Mouse (Mus musculus): ENCODE data around the gene Ino80b.
A peak's percentile ranks its signal among the peaks of the same experiment; 100 is the strongest.

Gene Ino80b

DNA sequence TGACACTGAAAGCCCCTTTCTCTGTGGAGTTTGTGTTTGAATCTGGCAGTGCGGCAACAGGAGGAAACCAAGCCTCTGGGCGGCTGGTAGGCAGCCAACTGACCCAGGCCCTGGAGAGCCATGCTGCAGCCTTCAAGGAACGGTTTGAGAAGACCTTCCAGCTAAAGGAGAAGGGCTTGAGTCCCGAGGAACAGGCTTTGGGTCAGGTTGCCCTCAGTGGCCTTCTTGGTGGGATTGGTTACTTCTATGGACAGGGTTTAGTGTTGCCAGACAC lies 8.1 kb downstream of the Ino80b start:
- DNase-seq (ENCODE audit: low spot score): no peak

DNA sequence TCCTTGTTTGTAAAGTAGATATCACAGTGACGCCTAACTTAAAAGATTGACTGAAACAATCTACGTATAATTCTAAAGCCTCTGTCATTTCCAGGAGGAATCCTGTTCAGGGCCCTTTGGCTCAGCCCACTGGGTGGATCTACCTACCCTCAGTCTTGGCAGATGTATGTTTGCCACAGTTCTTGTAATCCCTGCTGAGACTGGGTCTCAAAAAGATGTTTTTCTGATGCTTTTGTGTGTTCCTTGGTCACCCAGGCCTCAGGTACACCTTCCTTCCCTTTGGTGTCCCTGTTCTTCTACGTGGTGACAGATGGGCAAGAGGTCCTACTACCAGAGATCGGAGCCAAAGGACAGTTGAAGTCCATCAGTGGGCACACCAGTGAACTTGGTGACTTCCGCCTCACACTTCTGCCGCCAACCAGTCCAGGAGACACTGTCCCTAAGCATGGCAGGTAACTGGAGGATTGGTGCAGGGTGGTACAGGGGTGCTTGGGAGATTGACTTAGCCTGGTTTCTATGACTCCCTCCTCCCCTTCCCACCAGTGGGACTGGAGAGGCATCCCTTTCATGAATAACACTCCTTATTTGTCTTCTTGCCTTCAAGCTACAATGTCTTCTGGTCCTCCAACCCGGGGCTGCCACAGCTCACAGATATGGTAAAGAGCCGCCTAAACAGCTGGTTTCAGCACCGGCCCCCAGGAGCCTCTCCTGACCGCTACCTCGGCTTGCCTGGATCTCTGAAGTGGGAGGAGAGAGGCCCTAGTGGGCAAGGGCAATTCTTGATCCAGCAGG lies 8.7 kb downstream of the Ino80b start:
- DNase-seq (ENCODE audit: low spot score): no peak

DNA sequence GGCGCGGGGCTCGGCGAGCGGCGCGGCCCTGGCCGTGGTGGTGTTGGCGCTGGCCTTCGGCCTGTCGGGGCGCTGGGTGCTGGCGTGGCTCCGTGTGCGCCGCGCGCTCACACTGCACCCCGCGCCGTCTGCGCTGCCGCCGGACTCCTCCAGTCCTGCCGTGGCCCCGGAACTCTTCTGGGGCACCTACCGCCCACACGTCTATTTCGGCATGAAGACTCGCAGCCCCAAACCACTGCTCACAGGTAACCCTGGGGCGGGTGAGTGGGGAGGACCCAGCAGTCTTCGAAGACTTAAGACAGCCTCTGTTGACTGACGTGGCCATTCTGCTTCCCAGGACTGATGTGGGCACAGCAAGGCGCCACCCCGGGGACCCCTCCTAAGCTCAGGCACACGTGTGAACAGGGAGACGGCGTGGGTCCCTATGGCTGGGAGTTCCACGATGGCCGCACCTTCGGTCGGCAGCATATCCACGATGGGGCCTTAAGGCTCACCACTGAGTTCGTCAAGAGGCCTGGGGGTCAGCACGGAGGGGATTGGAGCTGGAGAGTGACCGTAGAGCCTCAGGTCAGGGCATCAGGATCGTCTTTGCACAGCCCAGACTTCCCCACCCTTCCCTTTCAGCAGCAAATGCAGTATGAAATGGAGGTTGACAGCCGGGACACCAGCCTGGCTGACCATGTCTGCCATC lies 9.4 kb downstream of the Ino80b start:
- DNase-seq (ENCODE audit: low spot score): no peak

DNA sequence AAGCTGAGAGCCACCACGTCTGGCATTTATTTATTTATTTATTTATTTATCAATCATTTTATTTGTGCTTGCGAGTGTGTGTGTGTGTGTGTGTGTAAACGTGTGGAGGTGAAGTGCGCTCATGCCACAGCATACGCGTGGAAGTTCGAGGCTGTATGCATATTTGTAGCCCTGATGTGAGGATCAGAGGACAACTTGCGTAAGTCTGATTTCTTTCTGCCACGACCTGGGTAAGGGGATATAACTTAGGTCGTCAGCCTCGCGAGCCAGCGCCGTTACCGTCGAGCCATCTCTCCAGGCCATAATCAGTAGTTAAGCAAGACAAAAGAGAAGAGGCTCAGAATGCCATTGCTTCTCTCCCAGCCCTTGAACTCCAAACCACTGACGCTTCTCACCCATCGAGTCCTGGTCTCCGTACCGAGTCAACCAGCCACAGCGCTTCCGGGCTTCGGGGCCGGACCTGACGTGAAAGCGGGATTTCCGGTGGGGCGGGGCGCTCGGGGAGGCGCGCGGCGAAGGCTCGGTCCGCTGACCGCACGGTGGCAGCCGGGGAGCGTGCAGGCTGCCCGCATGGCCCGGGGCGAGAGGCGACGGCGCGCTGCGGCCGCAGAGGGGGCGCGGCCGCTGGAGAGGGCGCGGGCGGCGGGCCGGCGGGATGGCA lies 10.1 kb downstream of the Ino80b start, which contains the start of gene Mogs:
Mogs (plus strand) TSS at position 486 of the 661 bp plus-strand sequence.
- peak; percentile 81 for DNase-seq (ENCODE audit: low spot score)

DNA sequence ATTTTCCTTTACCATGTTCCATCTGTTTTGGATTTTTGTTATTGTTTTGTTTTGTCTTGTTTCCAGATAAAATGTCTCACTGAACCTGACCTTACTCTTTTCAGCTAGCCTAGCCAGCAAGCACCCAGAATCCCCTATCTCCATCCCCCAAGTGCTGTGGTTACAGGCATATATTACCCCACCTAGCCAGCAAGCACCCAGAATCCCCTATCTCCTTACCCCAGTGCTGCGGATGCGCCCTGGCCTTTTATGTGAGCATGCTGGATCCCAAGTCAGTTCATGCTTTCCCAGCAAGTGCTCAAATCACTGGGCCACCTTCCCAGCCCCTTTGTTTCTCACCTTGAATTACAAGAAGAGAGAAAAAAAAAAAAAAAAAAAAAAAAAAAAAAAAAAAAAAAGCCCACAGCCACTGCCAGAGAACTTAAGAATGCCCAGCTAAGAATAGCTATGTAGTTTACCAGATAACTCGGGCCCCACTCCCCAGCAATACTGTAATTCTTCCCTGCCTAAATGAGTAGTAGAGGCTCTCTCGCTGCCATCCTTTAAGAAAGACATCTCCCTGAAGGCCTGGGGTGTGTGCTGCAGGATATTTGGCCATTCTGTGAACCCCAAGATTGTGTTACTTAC lies 13.6 kb downstream of the Ino80b start:
- DNase-seq (ENCODE audit: low spot score): no peak

DNA sequence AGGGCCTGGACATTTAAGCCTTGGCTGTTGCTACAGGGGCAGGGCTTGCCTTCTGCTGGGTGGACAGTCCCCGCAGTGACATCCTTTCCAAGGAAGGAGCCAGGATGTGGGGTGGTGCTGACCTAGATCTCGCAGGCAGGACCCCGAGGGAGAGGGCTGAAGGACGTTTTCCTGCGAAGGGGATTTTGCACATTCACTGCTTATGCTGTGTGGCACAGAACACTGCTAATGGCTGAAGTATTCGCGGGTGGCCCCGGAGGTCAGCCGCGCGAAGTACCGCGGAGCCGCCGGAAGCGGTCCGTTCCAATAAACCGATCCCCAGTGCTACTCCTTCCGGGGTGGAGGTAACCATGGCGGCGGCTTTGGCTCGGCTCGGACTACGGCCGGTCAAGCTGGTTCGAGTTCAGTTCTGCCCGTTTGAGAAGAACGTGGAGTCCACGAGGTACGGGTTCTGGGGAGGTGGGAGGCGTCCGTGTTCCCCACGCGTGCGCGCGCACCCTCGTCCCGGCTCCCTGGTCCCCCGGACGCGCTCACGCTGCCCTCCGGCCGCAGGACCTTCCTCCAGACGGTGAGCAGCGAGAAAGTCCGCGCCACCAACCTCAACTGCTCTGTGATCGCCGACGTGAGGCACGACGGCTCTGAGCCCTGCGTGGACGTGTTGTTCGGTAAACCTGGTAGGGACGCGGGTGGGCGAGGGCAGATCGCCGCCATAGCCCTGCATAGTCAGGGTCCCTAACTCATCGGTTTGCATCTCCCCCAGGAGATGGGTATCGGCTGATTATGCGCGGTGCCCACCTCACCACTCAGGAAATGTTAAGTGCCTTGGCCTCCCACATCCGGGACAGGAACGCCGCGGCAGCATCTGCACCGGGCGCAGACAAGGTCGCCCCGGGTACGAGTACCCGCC lies 16.2 kb downstream of the Ino80b start, which contains the start of gene Mrpl53:
Mrpl53 (plus strand) TSS at position 279 of the 907 bp plus-strand sequence.
- peak; percentile 69 for DNase-seq (ENCODE audit: low spot score)

DNA sequence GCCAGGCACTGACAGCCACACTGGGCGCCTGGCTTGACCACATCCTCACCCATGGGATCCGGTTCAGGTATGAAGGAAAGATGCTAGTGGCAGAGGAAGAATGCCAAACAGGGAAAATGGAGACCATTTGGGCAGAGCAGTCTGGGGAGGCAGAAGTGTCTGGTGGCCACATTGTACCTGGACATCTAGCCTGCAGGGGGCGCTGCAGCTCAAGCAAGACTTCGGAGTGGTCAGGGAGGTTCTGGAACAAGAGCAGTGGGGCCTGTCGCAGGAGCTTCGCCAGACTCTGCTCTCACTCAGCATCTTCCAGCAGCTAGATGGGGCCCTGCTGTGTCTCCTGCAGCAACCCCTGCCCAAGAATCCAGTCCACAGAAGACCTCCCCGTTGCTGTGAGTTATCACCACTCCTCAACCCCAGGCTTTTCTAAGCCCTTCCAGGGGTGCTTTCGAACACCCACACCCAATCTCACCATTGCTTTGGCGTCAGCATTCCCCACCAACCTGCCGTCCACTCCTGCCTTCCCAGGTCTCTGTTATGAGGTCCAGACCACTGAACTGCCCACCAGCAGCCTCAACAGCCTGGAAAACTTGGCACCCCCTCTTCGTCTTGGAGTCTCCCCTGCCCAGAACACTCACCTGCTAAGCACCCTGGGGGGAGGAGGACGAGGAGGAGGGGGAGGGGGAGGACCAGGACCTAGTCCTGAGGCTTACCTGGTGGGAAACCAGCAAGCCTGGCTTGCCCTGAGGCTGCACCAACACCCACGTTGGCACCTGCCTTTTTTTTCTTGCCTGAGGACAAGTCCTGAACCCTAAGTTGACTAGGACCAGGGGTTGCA lies 17.4 kb downstream of the Ino80b start:
- no peak for DNase-seq (ENCODE audit: low spot score)

DNA sequence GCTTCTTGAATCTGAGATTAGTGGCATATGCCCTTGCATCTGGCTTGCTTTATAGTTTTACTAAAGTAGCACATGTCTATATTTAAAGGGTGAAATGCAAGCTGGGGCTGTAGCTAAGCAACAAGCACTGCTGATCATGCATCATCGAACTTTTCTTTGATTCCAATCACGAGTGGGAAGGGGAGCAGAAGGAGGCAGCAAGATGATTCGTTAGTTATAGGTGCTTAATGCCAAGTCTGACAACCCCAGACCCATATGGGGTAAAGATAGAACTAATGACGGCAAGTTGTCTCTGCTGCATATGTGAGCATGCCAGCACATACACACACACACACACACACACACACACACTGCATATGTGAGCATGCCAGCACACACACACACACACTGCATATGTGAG lies 21.1 kb downstream of the Ino80b start:
- no peak for DNase-seq (ENCODE audit: low spot score)

DNA sequence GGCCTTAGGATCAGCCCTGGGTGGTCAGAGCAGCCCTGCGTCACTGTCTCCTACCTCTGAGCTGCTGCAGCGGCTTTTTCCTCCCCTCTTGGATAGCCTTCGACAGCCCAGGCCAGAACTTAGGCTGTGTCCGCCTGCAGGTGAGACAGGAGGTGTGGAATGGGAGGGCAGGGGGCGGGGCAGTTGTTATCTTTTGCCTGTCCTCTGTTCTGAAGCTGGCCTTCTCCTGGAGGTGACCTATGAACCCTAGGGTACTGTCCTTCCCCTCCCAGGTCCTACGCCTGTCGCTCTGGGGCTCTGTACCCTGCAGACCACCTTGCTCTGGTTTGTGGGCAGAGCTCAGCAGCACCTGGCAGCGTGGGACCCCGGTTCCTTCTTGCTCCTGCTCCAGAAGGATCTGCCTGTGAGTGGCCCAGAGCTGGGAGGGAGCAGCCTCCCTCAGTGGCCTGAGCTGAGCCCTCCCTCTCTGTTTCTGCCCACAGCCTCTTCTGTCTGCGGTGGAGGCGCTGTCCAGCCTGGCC lies 22.0 kb downstream of the Ino80b start:
- no peak for DNase-seq (ENCODE audit: low spot score)

DNA sequence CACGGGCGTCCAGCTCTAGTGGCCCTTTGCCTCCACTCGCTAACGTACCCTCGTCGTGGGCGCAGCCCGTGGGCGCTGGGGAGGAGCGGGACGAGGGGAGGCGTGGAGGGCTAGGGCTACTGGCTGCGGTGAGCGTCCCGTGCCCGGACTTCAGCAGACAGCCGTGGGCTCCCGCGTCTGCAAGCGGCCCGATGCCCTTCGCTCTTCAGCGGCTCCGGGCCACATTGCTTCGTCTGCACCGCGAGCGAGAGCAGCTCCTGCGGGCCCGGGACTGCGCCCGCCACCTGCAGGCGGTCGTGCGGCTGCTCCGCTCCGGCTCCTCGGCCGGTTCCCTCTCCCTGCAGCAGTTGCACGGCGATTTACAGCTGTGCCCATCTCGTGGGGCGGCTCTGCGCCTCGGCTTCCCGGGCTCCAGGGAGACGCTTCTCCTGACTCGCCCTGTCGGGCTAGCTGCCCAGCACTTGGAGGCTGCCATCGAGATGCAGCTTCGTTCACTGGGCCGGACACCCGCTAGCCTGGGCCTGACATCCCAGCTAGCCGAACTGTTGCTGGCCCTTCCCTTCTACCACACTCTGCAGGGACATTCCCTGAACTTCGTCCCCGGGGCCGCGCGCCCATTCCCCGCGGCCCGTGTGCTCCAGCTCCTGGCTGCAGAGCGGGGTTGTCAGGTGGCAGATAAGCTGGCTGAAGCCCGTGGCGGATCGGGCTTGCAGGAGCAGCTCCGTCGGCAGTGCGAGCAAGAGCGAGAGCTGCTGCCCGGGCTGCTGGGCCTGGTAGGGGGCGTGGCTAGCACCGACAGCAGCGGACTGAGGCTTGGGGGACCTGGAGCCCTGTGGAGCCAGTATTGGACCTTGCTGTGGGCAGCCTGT lies 23.3 kb downstream of the Ino80b start:
- no peak for DNase-seq (ENCODE audit: low spot score)

DNA sequence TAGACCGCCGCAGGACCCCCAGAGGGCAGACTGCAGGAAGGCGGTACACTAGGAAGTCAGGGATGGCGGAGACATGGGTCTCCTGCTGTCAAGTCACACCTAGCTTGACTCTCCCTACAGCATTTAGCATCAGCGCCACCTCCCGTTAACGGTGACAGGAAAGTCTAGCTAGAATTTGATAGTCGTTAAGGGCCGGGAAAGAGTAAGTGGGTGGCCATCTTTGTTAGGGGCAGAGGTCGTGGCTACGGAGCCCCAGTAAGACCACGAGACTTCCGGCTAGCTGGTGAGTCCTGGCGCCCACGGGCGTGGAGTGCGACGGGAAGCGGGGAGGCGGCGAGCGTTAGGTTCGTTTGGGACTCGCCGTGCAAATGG lies 23.9 kb downstream of the Ino80b start, which contains the start of the genes Ccdc142 and Gm42688:
Ccdc142 (plus strand) TSS at position 286 of the 372 bp plus-strand sequence.
Gm42688 (plus strand) TSS at position 302 of the 372 bp plus-strand sequence.
- DNase-seq (ENCODE audit: low spot score): peak; percentile 89

DNA sequence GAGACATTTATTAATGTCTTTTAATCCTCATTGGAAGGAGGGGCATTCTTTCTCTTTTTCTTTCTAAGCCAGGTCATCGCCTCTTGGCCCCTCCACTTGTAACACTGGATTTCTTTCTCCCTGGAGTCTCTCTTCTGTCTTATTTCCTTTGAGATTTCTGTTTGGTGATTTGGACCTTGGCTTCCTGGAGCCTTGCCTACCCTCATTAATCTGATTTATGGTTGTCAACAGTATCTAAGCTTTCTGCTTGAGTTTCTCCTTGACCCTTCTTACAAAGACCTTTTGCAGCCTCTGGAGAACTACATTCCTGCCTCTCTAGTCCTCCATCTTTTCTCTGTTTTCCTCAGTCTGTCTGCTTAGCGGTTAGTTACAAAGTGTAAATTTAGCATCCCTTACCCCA lies 26.8 kb downstream of the Ino80b start:
- no peak for DNase-seq (ENCODE audit: low spot score)

DNA sequence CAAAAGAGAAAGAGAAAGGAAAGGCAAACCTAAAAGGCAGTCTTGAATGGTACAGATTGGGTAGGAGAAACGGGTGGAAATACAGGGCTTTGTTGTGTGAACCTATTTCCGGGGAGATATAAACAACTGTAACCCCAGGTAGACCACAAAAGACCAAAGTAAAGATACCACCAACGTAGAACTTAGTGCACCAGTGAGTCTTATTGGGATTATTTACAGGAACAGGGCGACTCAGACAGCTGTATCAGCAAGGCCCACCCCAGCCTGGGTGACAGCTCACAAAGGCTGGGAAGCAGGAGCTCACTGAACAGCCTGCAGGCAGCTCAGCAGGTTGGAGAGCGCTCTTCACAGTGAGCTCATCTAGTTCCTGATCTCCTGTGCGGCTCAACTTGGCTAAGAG lies 29.3 kb downstream of the Ino80b start:
- DNase-seq (ENCODE audit: low spot score): no peak

DNA sequence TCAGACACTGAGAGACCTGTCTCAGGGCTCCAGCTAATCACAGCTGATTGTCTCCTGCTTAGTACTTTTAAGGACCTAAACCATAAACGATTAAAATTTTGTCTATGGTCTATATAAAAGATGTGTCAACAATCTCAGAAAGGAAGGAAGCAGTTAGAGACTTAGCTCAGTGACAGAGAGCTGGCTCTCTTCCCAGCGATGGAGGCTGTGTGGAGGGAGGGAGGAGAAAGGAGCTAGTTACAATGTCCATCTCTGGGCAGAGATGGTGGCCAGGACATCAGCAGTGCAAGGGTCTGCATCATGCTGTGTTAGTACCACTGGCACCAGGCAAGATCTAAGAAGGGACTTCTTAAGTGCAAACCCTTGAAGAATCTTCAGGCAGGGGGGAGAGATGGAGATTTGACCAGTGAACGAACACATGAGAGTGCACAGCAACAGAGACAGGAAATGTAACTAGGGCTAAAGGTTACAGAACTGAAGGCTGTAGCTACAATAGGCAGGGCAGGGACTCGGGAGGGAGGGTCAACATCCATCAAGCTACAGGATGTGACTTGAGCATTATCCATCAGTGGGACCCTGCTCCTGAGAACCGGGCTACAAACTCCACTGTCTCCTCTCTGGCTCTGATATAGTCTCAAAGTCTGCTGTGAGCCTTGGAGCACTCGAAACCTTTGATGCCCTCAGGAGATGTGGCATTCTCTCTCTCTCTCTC lies 32.7 kb downstream of the Ino80b start:
- no peak for DNase-seq (ENCODE audit: low spot score)

DNA sequence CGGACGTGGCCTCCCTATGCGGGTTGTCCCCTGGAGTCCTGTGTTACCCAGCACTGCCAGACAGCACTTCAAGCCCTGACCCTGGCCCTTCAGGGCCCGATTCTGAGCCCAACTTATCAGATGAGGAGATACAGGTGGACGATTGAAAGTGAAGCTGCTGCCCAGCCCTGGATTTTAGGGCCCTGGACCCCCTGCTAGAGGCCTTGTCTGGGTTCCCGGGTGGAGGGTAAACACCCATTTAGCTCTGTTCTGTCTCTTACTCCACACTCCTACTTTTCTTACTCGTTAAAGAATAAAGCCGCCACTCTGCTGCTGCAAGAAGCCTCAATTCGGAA lies 37.3 kb downstream of the Ino80b start:
- no peak for DNase-seq (ENCODE audit: low spot score)

DNA sequence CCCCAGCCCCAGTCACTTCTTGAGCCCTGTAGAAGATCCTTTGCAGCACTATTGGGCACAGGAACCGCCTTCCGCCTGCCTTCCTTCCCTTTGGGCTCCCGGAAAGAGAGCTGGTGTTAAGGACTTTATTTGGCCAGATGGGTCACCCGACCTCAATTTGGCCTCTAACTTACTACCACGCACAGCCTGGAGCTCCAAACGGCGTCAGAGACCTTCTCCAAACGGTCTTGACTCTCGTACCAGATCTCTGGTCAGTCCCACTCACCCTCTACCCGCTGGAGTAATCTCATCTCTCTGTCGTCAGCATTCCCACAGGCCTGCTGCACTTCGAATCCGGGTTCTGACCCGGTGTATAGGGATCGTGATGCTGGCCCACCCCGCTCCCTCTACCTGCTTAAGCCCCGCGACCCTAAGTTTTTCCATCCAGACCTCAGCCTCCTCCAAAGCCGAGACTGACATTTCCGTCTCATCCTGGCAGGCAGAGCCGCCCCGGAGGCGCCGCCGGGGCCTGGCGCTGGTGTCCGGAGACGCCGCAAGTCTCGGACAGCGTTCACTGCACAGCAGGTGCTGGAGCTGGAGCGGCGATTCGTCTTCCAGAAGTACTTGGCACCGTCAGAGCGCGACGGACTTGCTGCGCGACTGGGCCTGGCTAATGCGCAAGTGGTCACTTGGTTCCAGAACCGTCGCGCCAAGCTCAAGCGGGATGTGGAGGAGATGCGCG lies 37.9 kb downstream of the Ino80b start:
- DNase-seq (ENCODE audit: low spot score): no peak

DNA sequence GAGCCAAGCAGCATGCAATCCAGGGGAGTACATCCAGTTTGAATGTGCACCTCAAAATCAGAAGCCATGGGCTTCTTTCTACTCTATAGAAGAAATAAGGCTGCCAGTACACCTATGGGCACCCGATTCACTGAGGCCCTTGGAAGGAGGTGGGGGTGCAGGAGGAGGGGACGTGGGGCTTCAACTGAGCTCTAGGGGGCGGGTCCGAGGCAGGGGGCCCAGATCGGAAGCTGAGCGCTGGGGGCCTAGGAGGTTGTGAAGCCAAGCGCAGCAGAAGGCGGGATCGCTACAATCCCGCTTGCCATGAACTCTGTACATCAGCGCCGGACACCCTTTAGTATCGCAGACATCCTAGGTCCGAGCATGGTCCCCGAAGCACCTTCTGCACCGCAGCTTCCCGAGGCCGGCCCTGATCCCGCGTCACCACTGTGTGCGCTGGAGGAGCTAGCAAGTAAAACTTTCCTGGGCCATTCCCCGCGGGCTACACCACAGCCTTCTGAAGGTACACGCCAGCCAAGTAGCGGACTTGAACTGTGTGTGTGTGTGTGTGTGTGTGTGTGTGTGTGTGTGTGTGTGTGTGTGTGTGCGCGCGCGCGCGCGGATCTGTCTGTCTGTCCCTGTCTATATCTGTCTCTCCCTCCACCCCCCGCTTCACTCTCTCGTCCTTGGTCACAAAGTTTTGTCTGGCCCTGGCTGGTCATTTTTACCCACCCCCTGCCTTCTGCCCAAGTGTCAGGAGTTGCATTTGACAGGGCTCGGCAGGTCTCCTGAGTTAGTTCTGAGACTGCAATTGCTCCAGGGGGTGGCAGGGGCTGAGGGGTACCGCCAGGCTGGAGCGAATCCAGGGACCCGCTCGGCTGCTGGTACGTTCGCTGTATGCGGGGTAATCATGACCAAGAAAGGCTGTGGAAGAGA lies 38.9 kb downstream of the Ino80b start, which contains the start of gene Lbx2:
Lbx2 (plus strand) TSS at position 247 of the 915 bp plus-strand sequence.
- DNase-seq (ENCODE audit: low spot score): no peak

Measured in left cerebral cortex, adult 11 months (tissue).